Mouse (Mus musculus) midbrain, postnatal 0 days (tissue): ENCODE results near the gene Adarb2. TPM values are rescaled to one million over a fixed set of nuclear protein-coding genes. Genes with fewer than 3 reads are reported as not detected.
A peak's percentile ranks its signal among the peaks of the same experiment; 100 is the strongest.

Experiments used
- ATAC-seq: fragments of 200-750 bp; cut with Nextera tagmentation; 2 replicates; pipeline ENCODE4 v1.8.0; 2017; ENCODE audit warnings: moderate number of reproducible peaks, mild to moderate bottlenecking, moderate TSS enrichment, moderate library complexity; ENCODE audit not compliant: low FRiP score
- DNase-seq: peaks from one replicate; pipeline ENCODE4 v3.0.0-alpha.2; 2015; ENCODE audit warnings: low spot score
- H3K27ac ChIP-seq: fragments of 300-500 bp; sonication (generic); 2 replicates; pipeline ENCODE4 v1.5.1; 2014; ENCODE audit warnings: low read depth, mild to moderate bottlenecking, low read length, mixed read lengths
- H3K27me3 ChIP-seq: fragments of 300-500 bp; sonication (generic); 2 replicates; pipeline ENCODE4 v1.6.1; 2014; ENCODE audit warnings: low read length, control low read depth, mixed read lengths; ENCODE audit not compliant: insufficient read depth
- H3K36me3 ChIP-seq: fragments of 300-500 bp; sonication (generic); 2 replicates; pipeline ENCODE4 v1.6.1; 2014; ENCODE audit warnings: low read length, control low read depth, mixed read lengths; ENCODE audit not compliant: insufficient read depth
- H3K4me1 ChIP-seq: fragments of 300-500 bp; sonication (generic); 2 replicates; pipeline ENCODE4 v1.6.1; 2014; ENCODE audit warnings: mild to moderate bottlenecking, control low read depth, antibody characterized with exemption, low read length, mixed read lengths; ENCODE audit not compliant: insufficient read depth
- H3K4me2 ChIP-seq: fragments of 300-500 bp; sonication (generic); 2 replicates; pipeline ENCODE4 v1.6.1; 2014; ENCODE audit warnings: low read depth, mild to moderate bottlenecking, low read length, mixed read lengths; ENCODE audit not compliant: poor library complexity, severe bottlenecking
- H3K4me3 ChIP-seq: fragments of 300-500 bp; sonication (generic); 2 replicates; pipeline ENCODE4 v1.5.1; 2014; ENCODE audit warnings: low read depth, mild to moderate bottlenecking, low read length, moderate library complexity
- H3K9ac ChIP-seq: fragments of 300-500 bp; sonication (generic); replicated peaks from 2 replicates; pipeline ENCODE4 v1.6.1; 2014; ENCODE audit warnings: mild to moderate bottlenecking, low read length, moderate library complexity, mixed read lengths; ENCODE audit not compliant: poor library complexity, severe bottlenecking
- H3K9me3 ChIP-seq: fragments of 300-500 bp; sonication (generic); 2 replicates; pipeline ENCODE4 v1.6.1; 2016; ENCODE audit warnings: low read length, control low read depth
- CTCF ChIP-seq: IDR thresholded peaks from 2 replicates; pipeline ENCODE4 v1.5.1; 2016; ENCODE audit warnings: antibody characterized with exemption, mild to moderate bottlenecking
- WGBS: fragments of 180-500 bp; shearing (Covaris S2); extraction: QIAGEN DNeasy Blood & Tissue Kit; methylation state at CpG from one replicate; pipeline ENCODE4 v1.1.7; 2014; 5-methylcytosine and 5-hydroxymethylcytosine counted together
- polyA plus RNA-seq: library from polyadenylated mRNA; unstranded; fragments of >200 nt; fragmentation: Nextera tagmentation; extraction: Ambion mirVana; gene quantifications from 2 replicates; pipeline ENCODE4 v1.2.1, GENCODE M21; 2015
- total RNA-seq: library from RNA; depleted of rRNA; stranded (reverse); fragments of >200 nt; gene quantifications from 2 replicates; pipeline ENCODE4 v1.2.3, GENCODE M21; 2014; rRNA removed

The Adarb2 gene
- total RNA-seq = 36.3 and 44.6 TPM in 2 replicates
- 15.2 and 16.9 TPM in 2 replicates for polyA plus RNA-seq

- Histone ChIP-seq H3K4me1 (no peaks in the 10 kb centered on the region), H3K36me3 (no peaks in the 10 kb centered on the region), H3K27me3 (no peaks in the 10 kb centered on the region), H3K27ac (peak within 1 kb of the TSS; percentile 38), H3K9ac (peak within 1 kb of the TSS; percentile 40), H3K4me2 (peak within 1 kb of the TSS; percentile 87), H3K4me3 (peak within 1 kb of the TSS; percentile 47), H3K9me3 (no peaks in the 10 kb centered on the region)
- ATAC-seq = peak; percentile 90
- DNase-seq = peak; percentile 94
- TF ChIP-seq CTCF = no peak
- 1% methylated on average over 26 of the region's 26 CpGs for WGBS
Observed at GRCm38 (mm10) chr13:8202681-8203476, at the start of gene Adarb2. Gene Adarb2 (plus strand): TSS chr13:8202866.

DNA sequence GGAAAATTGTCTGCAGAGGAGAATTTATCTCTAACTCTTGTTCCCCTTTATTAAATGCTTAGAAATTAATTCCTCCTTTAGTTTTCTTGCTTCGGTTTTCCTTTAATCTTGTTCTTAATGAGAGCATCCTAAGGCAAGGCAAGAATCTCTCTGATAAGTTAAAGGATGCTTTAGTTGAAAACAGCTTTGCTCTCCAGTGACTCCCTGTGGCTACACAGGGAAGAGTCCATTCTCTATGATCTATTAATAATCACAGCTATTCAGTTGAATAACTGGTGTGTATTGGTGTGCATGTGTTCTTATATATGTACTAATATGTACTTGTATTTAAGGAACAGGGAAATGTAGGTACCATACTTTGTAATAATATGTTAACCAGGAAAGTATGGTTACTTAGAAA lies 28.9 kb upstream of the Adarb2 start:
- WGBS = 42% methylated on average over 1 of the region's 1 CpGs

GRCm38 (mm10) chr13:8191977-8192376 lies 10.7 kb upstream of the Adarb2 start:
- ATAC-seq (no peak), DNase-seq (no peak)
- H3K9ac ChIP-seq = no peak overlapping the region
- no peaks in the 10 kb centered on the region for H3K36me3 ChIP-seq
- 60% methylated on average over 7 of the region's 7 CpGs for WGBS
- no peaks in the 10 kb centered on the region for H3K9me3 ChIP-seq
- no peak overlapping the region for H3K4me3 ChIP-seq
- no peak overlapping the region for H3K27ac ChIP-seq
- no peak for TF ChIP-seq CTCF
- no peak overlapping the region for H3K4me2 ChIP-seq
- H3K27me3 ChIP-seq = no peaks in the 10 kb centered on the region
- H3K4me1 ChIP-seq = no peaks in the 10 kb centered on the region

More for the DNA sequence above, 28.9 kb upstream of the Adarb2 start:
- H3K9me3 ChIP-seq = no peaks in the 10 kb centered on the region
- no peak overlapping the region for H3K4me3 ChIP-seq
- H3K27ac ChIP-seq = no peak overlapping the region
- no peaks in the 10 kb centered on the region for H3K36me3 ChIP-seq
- no peak overlapping the region for H3K9ac ChIP-seq
- no peaks in the 10 kb centered on the region for H3K27me3 ChIP-seq
- H3K4me1 ChIP-seq = no peaks in the 10 kb centered on the region
- peak; percentile 85 for TF ChIP-seq CTCF
- DNase-seq (peak; percentile 57), ATAC-seq (no peak)
- H3K4me2 ChIP-seq = no peak overlapping the region

DNA sequence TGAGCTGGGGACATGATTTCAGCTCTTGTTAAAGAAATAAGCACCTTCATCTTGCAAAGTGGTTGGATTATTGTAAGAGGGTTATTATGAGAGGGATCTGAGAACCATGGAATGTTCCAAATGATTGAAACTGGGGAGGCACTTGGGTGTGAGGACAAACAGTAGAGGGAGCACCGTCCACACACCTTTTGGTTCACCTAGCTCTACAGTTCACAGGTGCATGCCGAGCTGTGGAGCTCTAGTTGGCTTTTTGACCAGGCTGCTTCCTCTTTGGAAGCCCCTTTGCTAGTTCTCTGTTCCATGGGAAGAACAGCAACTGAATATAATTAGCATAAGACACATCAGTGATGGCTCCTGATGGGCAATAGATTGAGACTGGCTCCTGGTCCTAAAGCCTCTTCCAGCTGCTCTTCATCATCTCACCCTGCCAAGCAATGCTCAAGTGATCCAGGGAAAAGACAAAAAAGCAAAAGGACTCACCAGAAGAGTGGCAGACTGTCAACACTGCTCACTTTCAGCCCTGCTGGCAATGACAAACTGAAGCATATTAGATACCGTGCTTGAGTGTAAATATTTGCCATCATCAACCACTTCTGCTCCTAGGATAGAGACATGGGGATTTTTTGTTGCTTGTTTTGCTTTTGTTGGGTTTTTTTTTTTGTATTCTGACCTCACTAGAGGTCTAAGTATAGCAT lies 3.3 kb upstream of the Adarb2 start:
- no peak for DNase-seq

DNA sequence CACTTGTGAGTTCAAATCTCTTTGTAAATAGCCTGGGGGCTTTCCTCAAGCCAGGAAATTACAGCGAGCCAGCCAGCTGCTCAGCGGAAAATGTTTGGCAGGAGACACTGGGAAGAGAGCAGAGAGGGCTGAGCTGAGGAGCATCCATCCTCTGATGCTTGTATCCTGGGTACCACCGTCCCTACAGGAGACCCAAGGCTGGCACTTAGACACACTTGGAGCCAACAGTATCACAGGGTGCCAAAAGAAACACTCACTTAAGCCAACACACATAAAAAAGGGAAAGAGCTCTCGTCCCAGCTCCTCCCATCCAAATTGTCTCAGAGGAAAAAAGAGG lies 779 bp downstream of the Adarb2 start:
- H3K9ac ChIP-seq = peak overlapping the region; percentile 40
- peak overlapping the region; percentile 87 for H3K4me2 ChIP-seq
- no peaks in the 10 kb centered on the region for H3K36me3 ChIP-seq
- ATAC-seq = 0 out of 2 replicates have a peak, but pooled peaks have one; percentile 57
- no peaks in the 10 kb centered on the region for H3K9me3 ChIP-seq
- no peaks in the 10 kb centered on the region for H3K27me3 ChIP-seq
- peak; percentile 72 for DNase-seq
- no peaks in the 10 kb centered on the region for H3K4me1 ChIP-seq
- TF ChIP-seq CTCF = no peak
- H3K27ac ChIP-seq = peak overlapping the region; percentile 8; the same call in 1 of the 2 replicates
- 3% methylated on average over 4 of the region's 4 CpGs for WGBS
- H3K4me3 ChIP-seq = peak overlapping the region; percentile 47

More for the DNA sequence above, 3.3 kb upstream of the Adarb2 start:
- 69% methylated on average over 3 of the region's 3 CpGs for WGBS
- H3K27ac ChIP-seq = no peak overlapping the region
- no peaks in the 10 kb centered on the region for H3K27me3 ChIP-seq
- no peaks in the 10 kb centered on the region for H3K9me3 ChIP-seq
- H3K4me1 ChIP-seq = no peaks in the 10 kb centered on the region
- no peak overlapping the region for H3K4me2 ChIP-seq
- no peak overlapping the region for H3K4me3 ChIP-seq
- no peak for TF ChIP-seq CTCF
- H3K36me3 ChIP-seq = no peaks in the 10 kb centered on the region
- no peak for ATAC-seq
- H3K9ac ChIP-seq = no peak overlapping the region

DNA sequence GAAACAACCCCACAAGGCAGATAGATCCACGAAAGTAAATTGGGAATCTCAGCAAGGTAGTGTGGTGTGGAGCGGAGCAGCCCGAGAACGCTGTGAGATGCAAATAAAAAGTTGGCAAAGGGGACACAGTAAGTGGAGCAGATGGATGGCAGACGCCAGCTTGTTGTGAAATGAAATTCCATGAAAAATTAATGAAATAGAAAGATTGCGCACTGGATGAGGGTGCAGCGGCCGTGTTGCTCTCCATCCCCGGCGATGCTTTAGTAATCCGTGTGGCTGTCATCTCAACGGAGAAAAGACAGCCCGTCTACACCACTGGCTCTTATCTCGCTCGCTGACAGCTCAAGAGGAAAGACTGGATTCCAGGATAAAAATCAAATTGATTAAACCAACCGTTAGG lies 4.7 kb downstream of the Adarb2 start:
- Histone ChIP-seq H3K4me3 (peak overlapping the region; percentile 47), H3K27ac (peak overlapping the region; percentile 32; the same call in 1 of the 2 replicates), H3K4me1 (no peaks in the 10 kb centered on the region), H3K9me3 (no peaks in the 10 kb centered on the region), H3K27me3 (no peaks in the 10 kb centered on the region), H3K4me2 (peak overlapping the region; percentile 50), H3K36me3 (no peaks in the 10 kb centered on the region), H3K9ac (no peak overlapping the region; the same call in 1 of the 2 replicates)
- ATAC-seq (0 out of 2 replicates have a peak, but pooled peaks have one; percentile 36), DNase-seq (peak; percentile 66)
- no peak for TF ChIP-seq CTCF
- WGBS = 40% methylated on average over 16 of the region's 16 CpGs
